Mouse (Mus musculus) liver, embryonic 14.5 days (tissue): ENCODE data around the gene St6galnac3. TPM values are rescaled to one million over a fixed set of nuclear protein-coding genes. Genes with fewer than 3 reads are reported as not detected.

Experiments
- ATAC-seq: fragments of 200-750 bp; cut with Nextera tagmentation; 2 replicates; pipeline ENCODE4 v1.8.0; 2017; ENCODE audit warnings: moderate number of reproducible peaks, mild to moderate bottlenecking, moderate library complexity; ENCODE audit not compliant: insufficient read depth
- DNase-seq, 3 experiments: peaks; one replicate each; pipeline ENCODE4 v3.0.0-alpha.2; 2012 to 2013; ENCODE audit warnings: low read depth in 3 of 3, low spot score in 3 of 3
- H3K27ac ChIP-seq: fragments of 300-500 bp; sonication (generic); 2 replicates; pipeline ENCODE4 v1.5.1; 2014; ENCODE audit warnings: moderate library complexity, mild to moderate bottlenecking, control low read depth, inconsistent platforms
- H3K27me3 ChIP-seq: fragments of 300-500 bp; sonication (generic); 2 replicates; pipeline ENCODE4 v1.6.1; 2014; ENCODE audit warnings: mild to moderate bottlenecking, low read length, moderate library complexity; ENCODE audit not compliant: control insufficient read depth, insufficient read depth
- H3K36me3 ChIP-seq: fragments of 300-500 bp; sonication (generic); replicated peaks from 2 replicates; pipeline ENCODE4 v1.6.1; 2014; ENCODE audit warnings: low read depth; ENCODE audit not compliant: control insufficient read depth, insufficient read depth
- H3K4me1 ChIP-seq, 2 experiments: fragments of 200-500 bp in 1 of 2; fragments of 300-500 bp in 1 of 2; sonication (generic) in 1 of 2; replicated peaks; 2 replicates each; pipeline ENCODE4 v1.6.1; 2012 to 2014; ENCODE audit warnings: antibody characterized with exemption in 1 of 2, inconsistent platforms in 1 of 2, low read length in 1 of 2; ENCODE audit not compliant: control insufficient read depth in 2 of 2, insufficient read depth in 2 of 2
- H3K4me2 ChIP-seq: fragments of 300-500 bp; sonication (generic); 2 replicates; pipeline ENCODE4 v1.6.1; 2014; ENCODE audit warnings: low read depth, mild to moderate bottlenecking, control low read depth, moderate library complexity
- H3K4me3 ChIP-seq, 2 experiments: fragments of 200-500 bp in 1 of 2; fragments of 300-500 bp in 1 of 2; sonication (generic) in 1 of 2; 2 replicates each; pipeline ENCODE4 v1.5.1; 2012 to 2014; ENCODE audit warnings: low read depth in 2 of 2, low read length in 2 of 2, mild to moderate bottlenecking in 2 of 2, control low read depth in 1 of 2, inconsistent platforms in 1 of 2, moderate library complexity in 1 of 2; ENCODE audit not compliant: insufficient read depth in 1 of 2
- H3K9ac ChIP-seq: fragments of 300-500 bp; sonication (generic); replicated peaks from 2 replicates; pipeline ENCODE4 v1.6.1; 2014; ENCODE audit warnings: mild to moderate bottlenecking, control low read depth, moderate library complexity
- H3K9me3 ChIP-seq: fragments of 300-500 bp; sonication (generic); 2 replicates; pipeline ENCODE4 v1.6.1; 2016; ENCODE audit warnings: low read length, mixed read lengths; ENCODE audit not compliant: control insufficient read depth
- CTCF ChIP-seq: IDR thresholded peaks from 2 replicates; pipeline ENCODE4 v1.5.1; 2016; ENCODE audit warnings: antibody characterized with exemption, low read depth, control low read depth
- EP300 ChIP-seq: IDR thresholded peaks from 2 replicates; pipeline ENCODE4 v1.6.1; 2016; ENCODE audit warnings: antibody characterized with exemption, low read depth
- whole genome bisulfite sequencing: fragments of 180-500 bp; shearing (Covaris S2); extraction: QIAGEN DNeasy Blood & Tissue Kit; methylation state at CpG from one replicate; pipeline ENCODE4 v1.1.7; 2014; ENCODE audit not compliant: insufficient replicate concordance; 5-methylcytosine and 5-hydroxymethylcytosine counted together
- polyA plus RNA-seq, 2 experiments: library from polyadenylated mRNA; depleted of rRNA in 1 of 2; stranded (reverse) in 1 of 2; unstranded in 1 of 2; fragments of >200 nt; fragmentation: Nextera tagmentation in 1 of 2; extraction: Ambion mirVana in 1 of 2; gene quantifications; 2 replicates each; pipeline versions ENCODE4 v1.2.1 to v1.2.3; 2012 to 2014

The St6galnac3 gene
- polyA plus RNA-seq, 2 experiments, result 2.9 to 5.7 TPM

DNA sequence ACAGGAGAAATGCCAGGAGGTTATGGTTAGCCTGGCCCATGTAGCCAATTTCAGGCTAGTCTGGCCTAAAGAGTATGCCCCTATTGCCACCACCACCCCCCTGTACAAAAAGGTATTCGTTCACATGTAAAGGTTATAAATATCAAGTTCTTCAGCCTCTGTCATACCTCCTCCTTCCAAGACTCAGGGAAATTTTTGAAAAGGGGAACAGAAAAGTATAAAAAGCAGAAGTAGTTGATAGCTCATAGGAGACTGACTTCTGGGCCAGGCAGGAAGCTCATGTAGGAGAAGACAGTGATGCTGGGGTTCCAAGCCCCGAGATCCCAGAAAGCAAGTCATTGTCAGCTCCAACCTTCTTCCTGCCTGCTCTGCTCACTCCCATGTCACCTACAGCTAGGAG lies 158.9 kb downstream of the St6galnac3 start:
- Histone ChIP-seq H3K4me2 (no peak overlapping the region), H3K4me1 (0 out of 4 replicates have a peak, but pooled peaks cover 0 to 2% of the 10 kb centered on the region in 2 experiments), H3K36me3 (no peaks in the 10 kb centered on the region), H3K9me3 (no peaks in the 10 kb centered on the region), H3K27me3 (no peaks in the 10 kb centered on the region), H3K9ac (no peak overlapping the region), H3K27ac (no peak overlapping the region), H3K4me3 (no peak overlapping the region)
- TF ChIP-seq CTCF, result no peak
- TF ChIP-seq EP300, result no peak
- no peak for ATAC-seq
- DNase-seq, result no peak
- 12% methylated on average over 2 of the region's 2 CpGs for WGBS

DNA sequence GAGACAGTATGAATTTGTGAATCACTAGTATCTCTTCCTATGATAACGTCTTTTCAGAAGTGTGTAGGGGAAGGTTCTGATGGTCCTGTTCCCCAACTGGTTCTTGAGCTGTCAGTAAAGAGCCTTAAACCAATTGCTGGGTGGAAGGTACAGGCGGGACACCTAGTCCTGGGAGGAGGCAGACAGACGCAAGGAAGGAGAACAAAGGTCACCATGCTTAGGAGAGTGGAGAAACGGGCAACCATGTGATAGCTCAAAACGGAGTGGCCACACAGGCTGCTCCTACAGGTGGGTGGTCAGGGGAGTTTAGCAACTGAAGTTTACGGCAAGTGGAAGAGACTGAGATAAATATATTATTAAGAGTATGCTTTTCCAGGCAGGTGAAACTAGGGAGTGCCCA lies 164.1 kb downstream of the St6galnac3 start:
- Histone ChIP-seq H3K36me3 (no peaks in the 10 kb centered on the region), H3K27me3 (no peaks in the 10 kb centered on the region)
- ATAC-seq, result no peak

GRCm38 (mm10) chr3:153559586-153559985 lies 165.4 kb downstream of the St6galnac3 start:
- TF ChIP-seq CTCF (no peak), EP300 (no peak)
- Histone ChIP-seq H3K36me3 (no peaks in the 10 kb centered on the region), H3K4me3 (no peak overlapping the region), H3K9me3 (no peaks in the 10 kb centered on the region), H3K9ac (no peak overlapping the region), H3K4me2 (no peak overlapping the region), H3K27ac (no peak overlapping the region), H3K4me1 (no peaks in the 10 kb centered on the region), H3K27me3 (no peaks in the 10 kb centered on the region)
- ATAC-seq (no peak), DNase-seq (no peak)
- WGBS, result 73% methylated on average over 8 of the region's 8 CpGs

More for the DNA sequence above, 164.1 kb downstream of the St6galnac3 start:
- TF ChIP-seq EP300 (no peak), CTCF (no peak)
- no peaks in the 10 kb centered on the region for H3K9me3 ChIP-seq
- H3K4me1 ChIP-seq, result no peaks in the 10 kb centered on the region
- H3K4me3 ChIP-seq, result no peak overlapping the region
- no peak overlapping the region for H3K4me2 ChIP-seq
- no peak overlapping the region for H3K27ac ChIP-seq
- no peak overlapping the region for H3K9ac ChIP-seq
- 72% methylated on average over 6 of the region's 6 CpGs for WGBS
- no peak for DNase-seq

GRCm38 (mm10) chr3:153556621-153557020 lies 168.4 kb downstream of the St6galnac3 start:
- H3K4me1 ChIP-seq, result no peaks in the 10 kb centered on the region
- H3K4me3 ChIP-seq, result no peak overlapping the region
- H3K4me2 ChIP-seq, result no peak overlapping the region
- DNase-seq, result no peak
- H3K9me3 ChIP-seq, result no peaks in the 10 kb centered on the region
- no peak for ATAC-seq
- WGBS, result 60% methylated on average over 11 of the region's 11 CpGs
- no peaks in the 10 kb centered on the region for H3K36me3 ChIP-seq
- no peak overlapping the region for H3K9ac ChIP-seq
- H3K27me3 ChIP-seq, result no peaks in the 10 kb centered on the region
- TF ChIP-seq EP300, result no peak
- no peak for TF ChIP-seq CTCF
- H3K27ac ChIP-seq, result no peak overlapping the region

DNA sequence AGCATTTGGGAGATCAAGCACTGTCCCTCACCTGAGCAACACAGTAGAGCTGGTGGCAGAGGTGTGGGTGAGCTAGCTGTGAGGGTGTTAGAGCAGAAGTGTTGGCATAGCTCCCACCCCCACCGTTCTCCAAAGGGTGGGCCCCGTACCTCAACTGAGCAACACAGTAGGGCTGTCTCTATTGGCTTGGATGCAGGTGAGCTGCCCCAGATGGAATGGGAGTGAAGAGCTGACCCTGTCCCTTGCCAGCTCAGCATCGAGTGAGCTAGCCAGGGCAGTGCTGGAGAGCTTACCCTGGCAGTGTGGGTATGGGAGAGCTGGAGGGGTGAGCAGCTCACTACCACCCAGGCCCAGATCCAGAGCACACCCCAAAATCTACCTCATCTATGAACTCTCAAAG lies 171.3 kb downstream of the St6galnac3 start:
- no peaks in the 10 kb centered on the region for H3K9me3 ChIP-seq
- H3K4me2 ChIP-seq, result no peak overlapping the region
- no peaks in the 10 kb centered on the region for H3K27me3 ChIP-seq
- H3K9ac ChIP-seq, result no peak overlapping the region
- DNase-seq (no peak), ATAC-seq (no peak)
- no peaks in the 10 kb centered on the region for H3K4me1 ChIP-seq
- 72% methylated on average over 3 of the region's 3 CpGs for WGBS
- H3K27ac ChIP-seq, result no peak overlapping the region
- H3K4me3 ChIP-seq, result no peak overlapping the region
- no peak for TF ChIP-seq CTCF
- TF ChIP-seq EP300, result no peak
- no peaks in the 10 kb centered on the region for H3K36me3 ChIP-seq

DNA sequence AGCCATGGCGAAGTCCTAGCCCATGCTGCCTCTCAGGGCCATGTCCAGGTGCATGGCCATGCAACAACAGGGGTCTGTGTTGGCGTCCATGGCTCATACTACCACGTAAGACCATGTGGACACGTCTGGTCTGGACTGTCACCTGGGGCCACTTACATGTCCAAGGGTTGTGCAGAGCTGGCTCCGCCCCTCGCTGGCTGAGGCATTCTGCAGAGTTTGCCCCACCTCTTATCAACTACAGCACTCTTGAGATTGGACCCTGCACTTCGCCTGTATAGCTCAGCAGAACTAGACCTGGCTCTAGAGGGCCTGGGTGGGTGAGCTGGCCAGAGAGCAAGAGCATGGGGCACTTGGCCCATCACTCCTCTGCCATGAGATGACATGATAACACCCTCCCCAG lies 171.7 kb downstream of the St6galnac3 start:
- Histone ChIP-seq H3K27me3 (no peaks in the 10 kb centered on the region), H3K36me3 (no peaks in the 10 kb centered on the region), H3K4me1 (no peaks in the 10 kb centered on the region), H3K9ac (no peak overlapping the region), H3K4me3 (no peak overlapping the region), H3K27ac (no peak overlapping the region), H3K4me2 (no peak overlapping the region), H3K9me3 (no peaks in the 10 kb centered on the region)
- ATAC-seq (no peak), DNase-seq (no peak)
- TF ChIP-seq CTCF, result no peak
- TF ChIP-seq EP300, result no peak
- 67% methylated on average over 7 of the region's 7 CpGs for WGBS
